Mouse (Mus musculus) small intestine, adult 2 months (tissue): ENCODE results near the gene Gm5065. TPM values are rescaled to one million over a fixed set of nuclear protein-coding genes. Genes with fewer than 3 reads are reported as not detected.

Experiments
- H3K27ac ChIP-seq: fragments of 200-500 bp; 2 replicates; pipeline ENCODE4 v1.5.1; 2012; ENCODE audit warnings: low read depth, low read length, control low read depth, inconsistent platforms; ENCODE audit not compliant: insufficient read depth
- H3K27me3 ChIP-seq: fragments of 200-500 bp; 2 replicates; pipeline ENCODE4 v1.6.1; 2012; ENCODE audit warnings: mild to moderate bottlenecking, moderate library complexity, low read length, inconsistent platforms; ENCODE audit not compliant: control insufficient read depth, insufficient read depth
- H3K36me3 ChIP-seq: fragments of 200-500 bp; 2 replicates; pipeline ENCODE4 v1.6.1; 2012; ENCODE audit warnings: mild to moderate bottlenecking, low read length, control low read depth, inconsistent platforms; ENCODE audit not compliant: control insufficient read depth, insufficient read depth
- H3K4me1 ChIP-seq: fragments of 200-500 bp; 2 replicates; pipeline ENCODE4 v1.6.1; 2012; ENCODE audit warnings: low read length, inconsistent platforms, mixed read lengths; ENCODE audit not compliant: control insufficient read depth, insufficient read depth, insufficient read length
- H3K4me3 ChIP-seq: fragments of 200-500 bp; 2 replicates; pipeline ENCODE4 v1.5.1; 2012; ENCODE audit warnings: low read depth, mild to moderate bottlenecking, control low read depth, inconsistent platforms, low read length, moderate library complexity
- CTCF ChIP-seq: fragments of 200-500 bp; IDR thresholded peaks from 2 replicates; pipeline ENCODE4 v1.5.1; 2012; ENCODE audit warnings: low read depth, mild to moderate bottlenecking, control low read depth, inconsistent platforms, low read length, moderate library complexity, mixed read lengths; ENCODE audit not compliant: insufficient replicate concordance, insufficient read length; ENCODE audit errors: extremely low read depth
- POLR2A ChIP-seq: fragments of 200-500 bp; IDR thresholded peaks from 2 replicates; pipeline ENCODE4 v1.6.1; 2012; ENCODE audit warnings: low read depth, mild to moderate bottlenecking, control low read depth, inconsistent platforms, low read length, moderate library complexity
- WGBS: fragments of 180-500 bp; shearing (Covaris S2); methylation state at CpG from one replicate; pipeline ENCODE4 v1.1.7; 2018; 5-methylcytosine and 5-hydroxymethylcytosine counted together
- polyA plus RNA-seq: library from polyadenylated mRNA; depleted of rRNA; stranded (reverse); fragments of >200 nt; gene quantifications from 2 replicates; pipeline ENCODE4 v1.2.3, GENCODE M21; 2012; rRNA removed

Gene Gm5065
- not detected in 2 replicates for polyA plus RNA-seq

DNA sequence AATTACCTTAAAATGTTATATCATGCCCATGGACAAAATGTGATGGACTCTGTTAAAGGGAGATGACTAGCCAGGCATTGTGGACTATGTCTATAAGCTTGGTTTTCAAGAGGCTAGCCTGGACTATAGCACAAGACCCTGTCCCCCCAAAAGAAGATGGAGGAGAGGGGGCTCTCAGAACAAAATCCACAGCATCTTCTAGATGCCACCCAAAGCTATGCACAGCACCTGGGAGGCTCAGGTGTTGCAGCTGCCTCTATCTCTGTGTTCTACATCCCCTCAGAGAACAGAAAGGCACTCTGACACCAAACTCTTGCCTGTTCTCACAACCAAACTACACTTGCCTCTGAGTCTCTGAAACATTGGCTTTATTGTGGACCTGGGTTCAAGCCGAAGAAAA, at the start of gene Gm5065:
Gene Gm5065, plus strand, starts transcription at position 301 of the 400 bp plus-strand sequence.
- 82% methylated on average over 1 of the region's 1 CpGs for WGBS
- no peak for TF ChIP-seq CTCF
- no peak for TF ChIP-seq POLR2A
- Histone ChIP-seq H3K4me1 (no peaks in the 10 kb centered on the region), H3K4me3 (no peak within 1 kb of the TSS), H3K36me3 (no peaks in the 10 kb centered on the region), H3K27ac (no peak within 1 kb of the TSS), H3K27me3 (no peaks in the 10 kb centered on the region)

DNA sequence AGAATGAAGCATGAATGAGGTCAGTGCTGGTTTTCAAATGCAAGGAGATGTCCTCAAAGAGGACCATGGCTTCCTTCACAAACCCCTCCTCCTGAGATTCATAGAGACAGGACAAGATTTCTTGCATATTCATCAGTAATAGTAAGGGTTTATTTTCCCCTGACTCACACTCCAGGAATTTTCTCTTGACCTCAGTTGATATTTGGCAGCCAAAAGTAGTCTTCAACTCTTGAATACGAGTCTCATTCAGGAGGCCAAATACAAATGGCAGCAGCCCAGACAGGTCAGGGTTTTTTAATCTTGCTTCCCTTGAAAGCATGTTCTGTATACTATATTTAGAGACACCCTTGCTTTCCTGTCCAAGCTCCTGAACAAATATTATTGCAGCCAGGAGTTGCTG, 22.8 kb upstream of the Gm5065 start:
- Histone ChIP-seq H3K27me3 (no peaks in the 10 kb centered on the region), H3K4me3 (no peak overlapping the region), H3K4me1 (no peaks in the 10 kb centered on the region), H3K27ac (no peak overlapping the region), H3K36me3 (no peaks in the 10 kb centered on the region)
- TF ChIP-seq CTCF (no peak), POLR2A (no peak)
- 71% methylated on average over 1 of the region's 1 CpGs for WGBS

GRCm38 (mm10) chr7:5350935-5351334, 598 bp downstream of the Gm5065 start, which contains the start of gene Nlrp2:
Nlrp2 (minus strand) TSS chr7:5351035.
- Histone ChIP-seq H3K27me3 (no peaks in the 10 kb centered on the region), H3K4me3 (no peak within 1 kb of the TSS), H3K27ac (no peak within 1 kb of the TSS), H3K4me1 (no peaks in the 10 kb centered on the region), H3K36me3 (no peaks in the 10 kb centered on the region)
- TF ChIP-seq CTCF (no peak), POLR2A (no peak)
- whole genome bisulfite sequencing, result 78% methylated on average over 4 of the region's 4 CpGs

- WGBS, result 90% methylated on average over 5 of the region's 5 CpGs
- no peaks in the 10 kb centered on the region for H3K36me3 ChIP-seq
- TF ChIP-seq CTCF, result no peak
- no peak for TF ChIP-seq POLR2A
- no peaks in the 10 kb centered on the region for H3K4me1 ChIP-seq
- no peak overlapping the region for H3K27ac ChIP-seq
- no peaks in the 10 kb centered on the region for H3K27me3 ChIP-seq
- no peak overlapping the region for H3K4me3 ChIP-seq
These were observed 13.3 kb downstream of the Gm5065 start for GRCm38 (mm10) chr7:5363599-5363998.

GRCm38 (mm10) chr7:5366724-5367123, 16.4 kb downstream of the Gm5065 start:
- WGBS, result 77% methylated on average over 2 of the region's 2 CpGs
- no peak for TF ChIP-seq POLR2A
- no peak for TF ChIP-seq CTCF
- no peaks in the 10 kb centered on the region for H3K27me3 ChIP-seq
- H3K4me1 ChIP-seq, result no peaks in the 10 kb centered on the region
- no peak overlapping the region for H3K4me3 ChIP-seq
- H3K27ac ChIP-seq, result no peak overlapping the region
- no peaks in the 10 kb centered on the region for H3K36me3 ChIP-seq

DNA sequence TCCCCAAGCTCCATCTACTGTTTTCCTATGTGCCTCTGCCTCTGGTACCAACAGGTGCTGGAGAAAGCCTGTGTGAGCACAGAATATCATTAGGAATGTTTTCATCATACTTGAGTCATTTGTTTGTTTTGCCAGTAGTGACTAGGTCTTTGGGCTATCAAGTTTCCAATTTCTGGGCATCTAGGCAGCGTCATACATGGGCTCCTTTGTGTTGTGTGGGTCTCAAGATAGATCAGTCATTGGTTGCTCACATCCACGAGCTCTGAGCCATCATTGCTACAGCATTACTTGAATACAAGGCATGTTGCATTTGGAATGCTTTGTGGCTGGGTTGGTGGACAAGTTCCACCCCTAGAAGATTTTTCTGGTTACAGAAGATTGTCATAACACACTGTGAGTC, 55.9 kb downstream of the Gm5065 start:
- TF ChIP-seq CTCF (no peak), POLR2A (no peak)
- no peaks in the 10 kb centered on the region for H3K36me3 ChIP-seq
- no peaks in the 10 kb centered on the region for H3K4me1 ChIP-seq
- no peaks in the 10 kb centered on the region for H3K27me3 ChIP-seq
- WGBS, result 21% methylated on average over 2 of the region's 2 CpGs
- H3K27ac ChIP-seq, result no peak overlapping the region
- no peak overlapping the region for H3K4me3 ChIP-seq

Other genes starting within 250 kb of the Gm5065 start
- not detected in 2 replicates for gene Rfpl4, start 233.6 kb upstream of the Gm5065 start, polyA plus RNA-seq
- gene Rasl2-9, start 224.6 kb upstream of the Gm5065 start, polyA plus RNA-seq, result 0.09 and 0.43 TPM in 2 replicates
- gene Vmn1r55, start 200.9 kb upstream of the Gm5065 start, polyA plus RNA-seq, result not detected in 2 replicates
- not detected in 2 replicates for gene Vmn1r56, start 153.8 kb upstream of the Gm5065 start, polyA plus RNA-seq
- not detected in 2 replicates for gene Vmn1r57, start 132.0 kb upstream of the Gm5065 start, polyA plus RNA-seq
- not detected in 2 replicates for gene Nlrp2, start 498 bp downstream of the Gm5065 start, polyA plus RNA-seq
- gene Vmn1r58, start 62.9 kb downstream of the Gm5065 start, polyA plus RNA-seq, result not detected in 2 replicates
- gene Vmn1r59, start 106.2 kb downstream of the Gm5065 start, polyA plus RNA-seq, result not detected in 2 replicates
- not detected in 2 replicates for gene Vmn2r28, start 143.4 kb downstream of the Gm5065 start, polyA plus RNA-seq
- gene Vmn1r60, start 196.8 kb downstream of the Gm5065 start, polyA plus RNA-seq, result not detected in 2 replicates